Mouse (Mus musculus) liver, postnatal 0 days (tissue): ENCODE data around the gene Cdk17. TPM values are rescaled to one million over a fixed set of nuclear protein-coding genes. Genes with fewer than 3 reads are reported as not detected.

Source experiments
- ATAC-seq: fragments of 200-750 bp; cut with Nextera tagmentation; 2 replicates; pipeline ENCODE4 v1.8.0; 2017; ENCODE audit warnings: mild to moderate bottlenecking, moderate library complexity
- DNase-seq: peaks from one replicate; pipeline ENCODE4 v3.0.0-alpha.2; 2016
- H3K27ac ChIP-seq: fragments of 300-500 bp; sonication (generic); 2 replicates; pipeline ENCODE4 v1.5.1; 2014; ENCODE audit warnings: antibody characterized with exemption, moderate library complexity, mild to moderate bottlenecking, low read depth
- H3K27me3 ChIP-seq: fragments of 300-500 bp; sonication (generic); 2 replicates; pipeline ENCODE4 v1.6.1; 2014; ENCODE audit warnings: low read length, control low read depth, mixed read lengths; ENCODE audit not compliant: insufficient read depth
- H3K36me3 ChIP-seq: fragments of 300-500 bp; sonication (generic); replicated peaks from 2 replicates; pipeline ENCODE4 v1.6.1; 2014; ENCODE audit warnings: mild to moderate bottlenecking, control low read depth, low read length, moderate library complexity, mixed read lengths; ENCODE audit not compliant: insufficient read depth
- H3K4me1 ChIP-seq: fragments of 300-500 bp; sonication (generic); 2 replicates; pipeline ENCODE4 v1.6.1; 2014; ENCODE audit warnings: antibody characterized with exemption, mild to moderate bottlenecking, control low read depth; ENCODE audit not compliant: insufficient read depth
- H3K4me2 ChIP-seq: fragments of 300-500 bp; sonication (generic); 2 replicates; pipeline ENCODE4 v1.6.1; 2014; ENCODE audit warnings: low read depth, mild to moderate bottlenecking, low read length, moderate library complexity, mixed read lengths
- H3K4me3 ChIP-seq: fragments of 300-500 bp; sonication (generic); 2 replicates; pipeline ENCODE4 v1.5.1; 2014; ENCODE audit warnings: low read depth, low read length
- H3K9ac ChIP-seq: fragments of 300-500 bp; sonication (generic); replicated peaks from 2 replicates; pipeline ENCODE4 v1.6.1; 2014; ENCODE audit warnings: mild to moderate bottlenecking, moderate library complexity
- H3K9me3 ChIP-seq: fragments of 300-500 bp; sonication (generic); 2 replicates; pipeline ENCODE4 v1.6.1; 2016; ENCODE audit warnings: mild to moderate bottlenecking, control low read depth, low read length, mixed read lengths
- CTCF ChIP-seq: sonication (generic); IDR thresholded peaks from 2 replicates; pipeline ENCODE4 v1.5.1; 2016; ENCODE audit warnings: antibody characterized with exemption, low read depth
- EP300 ChIP-seq: IDR thresholded peaks from 2 replicates; pipeline ENCODE4 v1.6.1; 2016; ENCODE audit warnings: antibody characterized with exemption, low read depth, mild to moderate bottlenecking
- WGBS: fragments of 180-500 bp; shearing (Covaris S2); extraction: QIAGEN DNeasy Blood & Tissue Kit; methylation state at CpG from one replicate; pipeline ENCODE4 v1.1.7; 2014; ENCODE audit not compliant: insufficient replicate concordance; 5-methylcytosine and 5-hydroxymethylcytosine counted together
- polyA plus RNA-seq: library from polyadenylated mRNA; unstranded; fragments of >200 nt; fragmentation: Nextera tagmentation; extraction: Ambion mirVana; gene quantifications from 2 replicates; pipeline ENCODE4 v1.2.1, GENCODE M21; 2015

Cdk17 gene
- 7.4 and 8.4 TPM in 2 replicates for polyA plus RNA-seq

- H3K36me3 ChIP-seq: no peaks in the 10 kb centered on the region
- no peak for TF ChIP-seq EP300
- no peaks in the 10 kb centered on the region for H3K9me3 ChIP-seq
- H3K9ac ChIP-seq: peak within 1 kb of the TSS; percentile 99
- peak within 1 kb of the TSS; percentile 99 for H3K4me3 ChIP-seq
- H3K4me1 ChIP-seq: peaks cover 33% of the 10 kb centered on the region
- ATAC-seq (peak; percentile 73), DNase-seq (peak; percentile 77)
- WGBS: 2% methylated on average over 70 of the region's 97 CpGs
- peak within 1 kb of the TSS; percentile 82 for H3K4me2 ChIP-seq
- peak within 1 kb of the TSS; percentile 95 for H3K27ac ChIP-seq
- no peaks in the 10 kb centered on the region for H3K27me3 ChIP-seq
Measured at GRCm38 (mm10) chr10:93160807-93161510, at the start of gene Cdk17. TSS of gene Cdk17 (plus strand) at chr10:93160875.

- H3K4me1 ChIP-seq: no peaks in the 10 kb centered on the region
- H3K36me3 ChIP-seq: no peaks in the 10 kb centered on the region
- H3K9ac ChIP-seq: no peak overlapping the region
- no peak for ATAC-seq
- 61% methylated on average over 8 of the region's 8 CpGs for WGBS
- no peak for TF ChIP-seq CTCF
- no peak for TF ChIP-seq EP300
- H3K9me3 ChIP-seq: no peaks in the 10 kb centered on the region
- DNase-seq: no peak
- no peak overlapping the region; the same call in 1 of the 2 replicates for H3K4me2 ChIP-seq
- no peaks in the 10 kb centered on the region for H3K27me3 ChIP-seq
- H3K4me3 ChIP-seq: no peak overlapping the region
- no peak overlapping the region for H3K27ac ChIP-seq
Measured at GRCm38 (mm10) chr10:93111412-93111811, 49.3 kb upstream of the Cdk17 start.

- Histone ChIP-seq H3K36me3 (no peaks in the 10 kb centered on the region), H3K27me3 (no peaks in the 10 kb centered on the region), H3K4me2 (no peak overlapping the region), H3K27ac (no peak overlapping the region), H3K9me3 (no peaks in the 10 kb centered on the region), H3K4me1 (no peaks in the 10 kb centered on the region), H3K4me3 (no peak overlapping the region), H3K9ac (no peak overlapping the region)
- no peak for TF ChIP-seq CTCF
- WGBS: 81% methylated on average over 6 of the region's 6 CpGs
- DNase-seq (no peak), ATAC-seq (no peak)
Measured at GRCm38 (mm10) chr10:93112021-93112420, 48.7 kb upstream of the Cdk17 start.

GRCm38 (mm10) chr10:93113968-93114367 lies 46.7 kb upstream of the Cdk17 start:
- no peak overlapping the region for H3K4me3 ChIP-seq
- ATAC-seq: no peak

GRCm38 (mm10) chr10:93114782-93115181 lies 45.9 kb upstream of the Cdk17 start:
- no peak overlapping the region for H3K9ac ChIP-seq
- ATAC-seq (peak; percentile 23; the same call in 1 of the 2 replicates), DNase-seq (no peak)
- no peak overlapping the region for H3K4me2 ChIP-seq
- no peaks in the 10 kb centered on the region for H3K4me1 ChIP-seq
- 89% methylated on average over 1 of the region's 1 CpGs for WGBS
- TF ChIP-seq EP300: no peak
- TF ChIP-seq CTCF: no peak
- no peak overlapping the region for H3K27ac ChIP-seq
- H3K36me3 ChIP-seq: no peaks in the 10 kb centered on the region
- no peaks in the 10 kb centered on the region for H3K9me3 ChIP-seq
- H3K4me3 ChIP-seq: no peak overlapping the region
- H3K27me3 ChIP-seq: no peaks in the 10 kb centered on the region

More at GRCm38 (mm10) chr10:93113968-93114367, 46.7 kb upstream of the Cdk17 start:
- H3K9me3 ChIP-seq: no peaks in the 10 kb centered on the region
- WGBS: 86% methylated on average over 8 of the region's 8 CpGs
- no peak for DNase-seq
- H3K36me3 ChIP-seq: no peaks in the 10 kb centered on the region
- H3K4me1 ChIP-seq: no peaks in the 10 kb centered on the region
- H3K27me3 ChIP-seq: no peaks in the 10 kb centered on the region
- TF ChIP-seq CTCF: no peak
- no peak for TF ChIP-seq EP300
- H3K27ac ChIP-seq: no peak overlapping the region
- H3K9ac ChIP-seq: no peak overlapping the region
- H3K4me2 ChIP-seq: no peak overlapping the region

GRCm38 (mm10) chr10:93115743-93116142 lies 44.9 kb upstream of the Cdk17 start:
- Histone ChIP-seq H3K27ac (no peak overlapping the region), H3K9me3 (no peaks in the 10 kb centered on the region), H3K27me3 (no peaks in the 10 kb centered on the region), H3K9ac (no peak overlapping the region), H3K4me3 (no peak overlapping the region), H3K4me2 (no peak overlapping the region), H3K4me1 (no peaks in the 10 kb centered on the region), H3K36me3 (no peaks in the 10 kb centered on the region)
- DNase-seq (no peak), ATAC-seq (no peak)
- TF ChIP-seq CTCF (no peak), EP300 (no peak)
- 54% methylated on average over 1 of the region's 1 CpGs for WGBS
